Mouse (Mus musculus) fibroblast of lung, adult 2 months (primary cell): ENCODE measurements around the gene Serpinb6a.

Source experiments
- DNase-seq: peaks from one replicate; pipeline ENCODE4 v3.0.0-alpha.2; 2011; ENCODE audit warnings: low read depth

The Serpinb6a gene

GRCm38 (mm10) chr13:33906821-33907220, 95.8 kb downstream of the Serpinb6a start:
- no peak for DNase-seq

- DNase-seq = no peak
Measured at GRCm38 (mm10) chr13:33905176-33905954, 97.2 kb downstream of the Serpinb6a start, which contains the start of gene Serpinb6c. Gene Serpinb6c (minus strand): TSS chr13:33905708.

- no peak for DNase-seq
Measured at GRCm38 (mm10) chr13:33903290-33903689, 99.3 kb downstream of the Serpinb6a start.

GRCm38 (mm10) chr13:33894207-33894606, 108.4 kb downstream of the Serpinb6a start:
- peak; percentile 35 for DNase-seq
